Mouse (Mus musculus) lung, adult 18-20 months (tissue): ENCODE data around the gene Trp73.

Experiments used
- DNase-seq, 2 experiments: peaks; one replicate each; pipeline ENCODE4 v3.0.0; 2022; ENCODE audit warnings: mixed read lengths in 2 of 2

The Trp73 gene

DNA sequence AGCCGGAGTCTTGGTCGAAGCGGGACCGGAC is at the start of gene Trp73:
TSS of gene Trp73 (minus strand) at position 27 of the 31 bp plus-strand sequence.
- no peak for DNase-seq

- peak in 1 of 2 experiments; percentile 53 for DNase-seq
Observed at GRCm38 (mm10) chr4:154188948-154189347, 48.9 kb upstream of the Trp73 start.

- DNase-seq: peak; percentile 50 to 53
Observed at GRCm38 (mm10) chr4:154186002-154186537, 46.1 kb upstream of the Trp73 start.

- DNase-seq: peak; percentile 60 to 74
Observed at GRCm38 (mm10) chr4:154185001-154185400, 45.0 kb upstream of the Trp73 start.

DNA sequence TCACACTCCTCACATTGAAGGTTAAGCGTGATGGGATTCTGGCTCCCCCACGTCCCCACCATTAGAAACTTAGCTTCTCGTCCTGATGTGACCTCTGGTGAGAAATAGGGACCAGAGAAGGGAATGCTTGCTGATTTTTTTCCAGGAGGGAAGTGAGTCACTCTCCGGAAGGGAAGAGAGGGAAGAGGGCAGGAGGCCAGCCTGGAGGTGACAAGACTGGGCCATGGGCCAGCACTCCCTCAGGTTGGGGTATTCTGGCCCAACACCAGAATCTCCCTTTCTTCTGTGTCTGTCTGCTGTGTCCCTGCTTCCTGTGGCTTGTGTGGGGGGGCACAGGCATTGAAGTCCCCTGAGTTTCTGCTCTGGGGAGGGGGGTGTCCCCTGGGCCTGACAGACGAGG is 43.6 kb upstream of the Trp73 start:
- peak in 1 of 2 experiments; percentile 63 for DNase-seq

DNA sequence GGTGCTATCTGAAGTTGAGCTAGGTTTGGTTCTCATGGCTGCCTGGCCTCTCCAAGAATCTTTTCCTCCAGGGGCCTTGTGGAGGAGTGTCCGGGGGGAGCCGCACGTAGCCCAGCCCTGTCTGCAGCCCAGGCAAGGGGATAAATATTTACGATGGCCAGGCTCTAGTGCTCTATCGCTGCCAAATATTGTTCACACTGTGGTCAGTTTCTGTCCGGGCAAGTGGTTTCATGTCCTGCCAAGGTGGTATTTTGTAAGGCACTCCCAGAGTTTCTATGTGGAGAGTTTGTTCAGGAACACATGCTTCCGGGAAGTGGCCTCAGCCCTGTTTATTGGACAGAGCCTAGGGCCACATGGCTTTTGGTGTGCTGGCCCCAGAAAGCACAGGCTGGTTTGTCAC is 41.0 kb upstream of the Trp73 start:
- DNase-seq: peak; percentile 86 to 91

DNA sequence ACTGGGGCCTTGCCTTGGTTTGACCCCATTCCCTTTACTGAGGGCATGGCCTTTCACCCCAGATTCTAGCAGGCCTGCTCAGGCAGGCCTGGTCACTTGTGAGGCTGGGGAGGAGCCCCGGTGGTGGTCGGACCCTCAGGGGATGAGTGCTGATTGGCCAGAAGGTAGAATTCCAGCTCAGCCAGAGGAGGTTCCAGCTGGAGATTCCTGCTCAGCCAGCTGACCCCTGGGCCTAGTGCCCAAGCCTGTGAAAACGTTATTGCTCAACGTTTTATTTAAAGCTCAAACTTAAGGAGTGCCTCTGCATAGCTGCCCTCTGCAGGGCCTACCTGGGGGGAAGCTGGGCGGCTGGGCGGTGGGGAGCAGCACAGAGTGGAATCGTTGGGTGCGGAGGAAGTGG is 37.2 kb upstream of the Trp73 start:
- DNase-seq: peak; percentile 89 to 92

DNA sequence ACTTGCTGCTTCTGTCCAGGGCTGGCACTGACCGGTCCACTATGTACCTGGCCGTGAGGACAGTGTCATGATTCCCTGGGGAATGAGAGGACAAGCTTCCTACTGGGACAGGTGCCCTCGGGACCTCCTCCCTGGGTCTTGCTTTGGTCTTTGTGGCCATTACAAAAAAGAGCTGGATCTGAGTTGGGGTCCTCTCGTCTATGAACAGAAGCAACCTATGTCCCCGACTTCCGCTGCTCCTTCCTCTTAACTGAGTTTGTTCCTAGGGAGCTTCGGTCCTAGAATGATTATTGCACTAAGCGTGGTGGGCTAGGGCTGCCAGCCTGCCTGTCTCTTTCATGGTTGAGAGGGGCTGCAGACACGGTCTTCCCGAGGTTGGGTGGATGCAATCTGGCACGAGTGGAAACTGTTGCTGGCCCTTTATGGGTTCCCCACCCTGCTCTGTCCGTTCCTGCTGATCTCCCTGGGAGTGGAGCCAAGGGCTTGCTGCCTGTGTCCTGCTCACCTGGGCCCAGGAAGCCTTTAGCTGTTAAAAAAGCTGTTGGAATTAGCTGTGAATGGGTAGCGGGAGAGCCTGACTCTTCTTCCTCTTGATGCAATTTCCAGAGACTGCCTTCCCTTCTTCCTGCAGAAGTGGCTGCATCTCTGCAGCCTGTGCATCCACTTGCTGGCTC is 32.1 kb upstream of the Trp73 start:
- DNase-seq: peak in 1 of 2 experiments; percentile 48

GRCm38 (mm10) chr4:154171151-154171930 is 31.3 kb upstream of the Trp73 start:
- DNase-seq: peak; percentile 67 to 69

DNA sequence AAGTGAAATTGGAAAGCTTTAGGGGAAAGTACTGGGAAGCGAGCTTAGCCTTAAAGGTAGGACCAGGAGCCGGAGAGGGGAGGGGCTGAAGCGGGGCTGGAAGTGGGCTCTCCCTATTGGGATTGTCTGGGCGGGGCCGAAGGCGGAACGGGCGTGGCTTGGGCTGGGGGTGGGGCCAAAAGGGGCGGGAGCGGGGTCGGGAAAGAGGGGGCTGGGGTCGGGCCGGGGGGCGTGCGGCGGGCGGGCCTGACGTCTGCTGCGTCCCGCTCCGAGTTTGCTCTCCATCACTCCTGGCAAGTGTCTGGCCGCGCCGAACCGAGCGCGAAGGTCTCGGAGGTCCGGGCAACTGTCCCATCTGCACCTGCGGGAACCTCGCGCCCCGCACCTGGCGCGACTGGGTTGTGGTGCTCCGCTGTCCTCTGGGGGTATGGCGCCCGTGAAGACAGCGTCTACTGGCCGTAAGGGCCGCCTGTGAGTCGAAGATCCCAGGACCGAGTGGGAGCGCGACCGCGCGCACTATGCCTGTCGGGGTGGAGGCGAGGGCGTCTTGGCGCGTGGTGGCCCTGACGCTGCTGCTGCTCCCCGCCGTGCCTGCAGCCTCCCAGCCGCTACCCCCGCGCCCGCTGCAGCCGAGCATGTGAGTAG is 30.6 kb upstream of the Trp73 start, which contains the start of gene Megf6:
TSS of gene Megf6 (plus strand) at position 225 of the 645 bp plus-strand sequence.
- peak; percentile 78 to 83 for DNase-seq

- DNase-seq: no peak
Observed at GRCm38 (mm10) chr4:154170021-154170420, 30.0 kb upstream of the Trp73 start.

DNA sequence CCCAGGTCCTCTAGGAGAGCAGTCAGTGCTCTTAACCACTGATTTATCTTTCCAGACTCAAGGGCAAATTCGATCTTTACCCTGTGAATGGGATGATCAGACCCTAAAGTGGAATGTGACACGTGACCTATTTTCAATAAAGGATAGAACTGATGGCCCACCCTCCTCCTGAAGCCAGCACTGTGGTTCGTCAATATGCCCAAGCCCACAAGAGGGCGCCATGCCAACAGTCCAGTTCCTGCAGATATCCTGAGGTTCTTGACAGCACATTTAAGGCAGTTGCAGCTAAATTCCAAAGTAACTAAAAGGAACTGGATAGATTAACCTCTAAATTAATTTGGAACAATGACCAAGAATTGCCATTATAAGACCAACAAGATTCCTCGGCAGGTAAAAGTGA is 27.0 kb upstream of the Trp73 start:
- DNase-seq: peak; percentile 74 to 81

DNA sequence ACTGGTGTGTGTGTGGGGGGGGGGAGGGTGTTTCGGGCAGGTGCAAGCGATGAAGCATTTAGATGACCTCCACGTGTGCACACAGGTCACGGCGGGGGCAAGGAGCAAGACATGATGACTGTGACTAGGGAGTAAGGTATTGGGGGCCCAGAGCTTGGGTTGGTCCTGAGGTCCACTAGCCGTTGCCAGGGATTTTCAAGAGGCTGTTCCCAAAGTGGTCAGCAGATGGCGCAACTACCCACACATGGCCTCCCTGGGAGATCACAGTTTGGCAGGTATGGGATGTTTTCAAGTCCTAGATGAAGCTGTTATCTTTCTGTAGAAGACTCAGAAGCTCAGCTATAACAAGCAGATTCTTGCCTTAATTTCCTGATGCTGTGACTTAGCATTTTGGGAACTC is 23.3 kb upstream of the Trp73 start:
- DNase-seq: peak; percentile 64 to 71

GRCm38 (mm10) chr4:154160538-154161390 is 20.8 kb upstream of the Trp73 start, which contains the start of gene Tprgl:
TSS of gene Tprgl (minus strand) at chr4:154160666.
- peak; percentile 97 to 98 for DNase-seq

DNA sequence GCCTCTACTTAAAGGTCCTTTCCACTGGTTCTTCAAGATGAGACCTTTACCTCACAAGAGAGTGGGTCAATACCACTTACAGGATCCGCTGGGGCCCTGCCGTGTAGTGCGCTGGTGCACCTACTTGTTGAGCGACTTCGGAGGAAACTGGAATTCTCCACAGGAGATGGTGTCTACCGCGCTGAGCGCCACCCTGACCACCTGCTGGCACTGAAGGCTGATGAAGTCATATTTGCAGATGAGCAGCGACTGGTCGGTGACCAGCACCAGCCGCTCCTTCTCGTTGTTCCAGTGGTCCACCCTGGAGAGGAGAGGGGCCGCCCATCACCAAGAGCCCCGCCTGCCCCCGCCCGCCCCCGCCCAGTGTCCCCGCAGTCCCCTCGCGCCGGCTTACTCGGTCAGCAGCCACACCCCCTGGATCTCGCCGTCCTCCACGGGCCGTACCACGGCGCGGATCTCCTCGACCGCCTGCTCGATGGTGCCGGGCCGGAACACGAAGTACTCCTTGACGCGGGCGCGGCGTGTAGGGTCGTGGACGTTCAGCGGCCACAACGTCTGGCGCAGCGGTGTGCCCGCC is 20.0 kb upstream of the Trp73 start:
- DNase-seq: no peak

DNA sequence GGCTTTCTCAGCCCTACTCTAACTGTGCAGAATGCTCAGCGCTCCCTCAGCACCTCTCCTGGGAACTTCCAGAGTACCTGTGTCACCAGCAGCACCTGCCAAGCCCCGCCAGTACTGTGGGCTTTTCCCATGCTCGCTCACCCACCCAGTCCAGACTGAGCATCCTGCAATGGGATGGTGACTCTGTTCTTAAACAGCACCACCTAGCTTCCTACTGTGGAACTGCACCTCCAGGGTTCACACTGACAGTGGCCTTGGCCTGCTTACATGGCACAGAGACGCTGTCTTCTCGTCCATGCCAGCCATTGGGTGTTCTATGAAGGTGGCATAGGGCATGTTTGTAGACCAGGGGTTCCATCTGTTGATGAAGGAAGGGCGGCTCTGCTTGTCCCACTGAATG is 19.0 kb upstream of the Trp73 start:
- DNase-seq: peak; percentile 78 to 87

- DNase-seq: no peak
Observed at GRCm38 (mm10) chr4:154157970-154158662, 18.1 kb upstream of the Trp73 start.

GRCm38 (mm10) chr4:154156050-154156449 is 16.0 kb upstream of the Trp73 start:
- DNase-seq: no peak

DNA sequence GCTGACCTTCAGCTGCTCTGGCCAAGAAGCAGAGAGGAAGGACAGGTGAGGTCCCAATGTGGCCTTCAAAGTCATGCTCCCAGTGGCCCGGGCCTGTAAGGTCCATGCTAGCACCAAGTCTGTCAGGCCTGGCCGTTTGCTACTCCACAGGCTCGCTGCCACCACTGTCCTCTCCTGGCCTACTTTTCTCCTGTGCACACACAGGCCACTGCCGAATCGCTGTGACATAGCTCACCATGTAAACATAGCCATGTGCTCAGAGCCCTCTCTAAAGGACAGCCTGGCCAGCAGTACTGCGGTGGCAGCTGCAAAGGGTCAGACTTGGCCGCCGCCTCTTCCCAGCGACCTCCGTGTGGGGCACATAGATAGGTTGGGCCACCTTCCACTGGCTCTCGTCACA is 14.1 kb upstream of the Trp73 start:
- no peak for DNase-seq

GRCm38 (mm10) chr4:154146342-154146741 is 6.3 kb upstream of the Trp73 start:
- no peak for DNase-seq

- no peak for DNase-seq
Observed at GRCm38 (mm10) chr4:154144712-154145111, 4.7 kb upstream of the Trp73 start.
